Comparison of ENCODE assay signal across 9 mouse cellular contexts in the genomic region with DNA sequence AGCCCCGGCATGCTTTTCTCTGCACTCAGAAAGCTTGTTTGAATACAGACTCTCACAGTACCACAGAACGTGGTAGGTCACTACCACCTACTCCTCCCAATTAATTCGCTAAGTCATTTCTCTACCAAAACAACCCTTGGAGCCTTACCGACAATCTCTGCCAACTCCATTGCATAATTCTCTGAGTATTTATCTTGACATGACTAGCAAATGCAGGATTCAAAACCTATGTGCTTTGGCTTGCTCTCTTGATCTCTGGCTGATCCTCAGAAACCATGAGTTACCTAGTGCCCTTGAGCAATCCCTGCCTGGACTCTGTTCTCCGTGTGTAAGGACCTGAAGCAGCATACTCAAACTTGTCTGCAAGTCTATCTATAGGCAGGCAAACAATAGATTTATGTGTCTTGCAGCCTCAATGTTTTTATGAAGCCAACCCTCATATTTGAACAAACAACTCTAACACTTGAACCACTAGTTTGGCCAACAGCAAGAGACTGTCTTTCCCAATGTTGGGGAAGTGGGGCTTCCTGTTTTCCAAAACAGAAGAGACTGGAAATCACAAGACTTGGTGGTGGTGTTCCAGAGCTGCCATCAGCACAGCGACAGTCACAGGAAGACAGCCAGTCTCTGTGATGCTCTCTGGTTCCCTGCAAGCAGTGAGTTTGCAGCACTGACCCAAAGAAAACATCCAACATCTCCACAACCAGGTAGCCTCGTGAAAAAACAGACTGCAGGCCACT. TPM values are rescaled to one million over a fixed set of nuclear protein-coding genes. Genes with fewer than 3 reads are reported as not detected.
DNase-seq lines count a peak whose midpoint lies in the region; ATAC-seq lines count a peak whose summit lies in the region.
"Had no signal": no experiment of that assay in that cellular context is flagged by ENCODE, and none has a peak within 500 bp of the region (broad histone marks: within the 10 kb centered on the region; RNA-seq: fewer than 3 reads in every experiment).

No protein-coding gene starts in this region.

- H3K27ac ChIP-seq in hindbrain, embryonic 12.5 days: no peak overlapping the region
- H3K27ac ChIP-seq: limb, embryonic 15.5 days had no signal

- 85% methylated on average over 7 of the region's 7 CpGs for WGBS in hindbrain, embryonic 12.5 days

- no peak overlapping the region for H3K4me2 ChIP-seq in hindbrain, embryonic 12.5 days (replicated peaks)
- H3K4me2 ChIP-seq: limb, embryonic 15.5 days had no signal

- intact Hi-C loops in left cerebral cortex, postnatal 25 days (cut with DNase I): no loop called here
- intact Hi-C loops in left cerebral cortex, postnatal 4 days (cut with DNase I): no loop called here

- H3K9me3 ChIP-seq in hindbrain, embryonic 12.5 days (replicated peaks): no peaks in the 10 kb centered on the region
- H3K9me3 ChIP-seq: limb, embryonic 15.5 days had no signal

- H3K4me3 ChIP-seq in hindbrain, embryonic 12.5 days: no peak overlapping the region
- H3K4me3 ChIP-seq: limb, embryonic 15.5 days had no signal

- H3K4me1 ChIP-seq in hindbrain, embryonic 12.5 days: no peaks in the 10 kb centered on the region

- no peak for DNase-seq in frontal cortex, postnatal 10 days (ENCODE audit: low spot score in 2 of 2)
- peak; percentile 23 to 64 for DNase-seq in left cerebral cortex, postnatal 25 days (ENCODE audit: low spot score in 2 of 2)
- no peak for DNase-seq in left cerebral cortex, postnatal 4 days
- DNase-seq in fibroblast of lung, adult 2 months (ENCODE audit: low read depth): peak; percentile 92
- DNase-seq in lung, postnatal 25 days (ENCODE audit: low spot score): peak; percentile 77
- DNase-seq in spleen, adult 12 weeks (ENCODE audit: low spot score): no peak

- H3K36me3 ChIP-seq in hindbrain, embryonic 12.5 days: no peaks in the 10 kb centered on the region
- H3K36me3 ChIP-seq: limb, embryonic 15.5 days had no signal

- peak; percentile 86 for ATAC-seq in frontal cortex, adult (ENCODE audit: low TSS enrichment)
- no peak for ATAC-seq in hindbrain, embryonic 12.5 days (ENCODE audit: low FRiP score)

- H3K9ac ChIP-seq in hindbrain, embryonic 12.5 days: no peak overlapping the region
- H3K9ac ChIP-seq: limb, embryonic 15.5 days had no signal

- no peaks in the 10 kb centered on the region for H3K27me3 ChIP-seq in hindbrain, embryonic 12.5 days
- H3K27me3 ChIP-seq: limb, embryonic 15.5 days had no signal

RNA-seq across cellular contexts. Expression of a gene that starts 12.1 kb away (rescaled TPM):
- 10 to 100 TPM; 50.2 to 50.5 TPM for total RNA-seq in left cerebral cortex, postnatal 25 days (2021)
- 10 to 100 TPM; 43.6 to 49.2 TPM for total RNA-seq in left cerebral cortex, postnatal 4 days (2021)
- polyA plus RNA-seq in hindbrain, embryonic 12.5 days (2016; fragmentation: Nextera tagmentation; extraction: Ambion mirVana): 4.4 and 5.5 TPM in 2 replicates

Comparison
In these comparisons a context has a peak if more than half of its experiments do, and no peak if none do; other contexts are left out.
1. DNase-seq: peak in left cerebral cortex, postnatal 25 days (2 of 2), fibroblast of lung, adult 2 months (single experiment) and lung, postnatal 25 days (single experiment); none in frontal cortex, postnatal 10 days (0 of 2), left cerebral cortex, postnatal 4 days (single experiment) and spleen, adult 12 weeks (single experiment).